Mouse (Mus musculus) ES-Bruce4 (cell line): ENCODE measurements around the gene Id4. TPM values are rescaled to one million over a fixed set of nuclear protein-coding genes. Genes with fewer than 3 reads are reported as not detected.

Experiments used
- H3K27ac ChIP-seq: 2 replicates; pipeline ENCODE4 v1.5.1; 2012; ENCODE audit warnings: low read length, inconsistent platforms; ENCODE audit not compliant: insufficient read depth
- H3K27me3 ChIP-seq: 2 replicates; pipeline ENCODE4 v1.6.1; 2012; ENCODE audit warnings: mild to moderate bottlenecking, low read length, inconsistent platforms; ENCODE audit not compliant: control insufficient read depth, poor library complexity, insufficient read depth, severe bottlenecking
- H3K36me3 ChIP-seq: 2 replicates; pipeline ENCODE4 v1.6.1; 2012; ENCODE audit warnings: inconsistent platforms, mild to moderate bottlenecking, low read length, moderate library complexity; ENCODE audit not compliant: control insufficient read depth, poor library complexity, insufficient read depth, severe bottlenecking
- H3K4me1 ChIP-seq: one replicate; pipeline ENCODE4 v1.8.1; 2011; ENCODE audit warnings: low read length; ENCODE audit not compliant: control insufficient read depth, insufficient read depth
- H3K4me3 ChIP-seq: 2 replicates; pipeline ENCODE4 v1.5.1; 2011; ENCODE audit warnings: low read depth, mild to moderate bottlenecking, low read length
- H3K9ac ChIP-seq: 2 replicates; pipeline ENCODE4 v1.6.1; 2012; ENCODE audit warnings: low read depth, mild to moderate bottlenecking, inconsistent platforms; ENCODE audit not compliant: poor library complexity, severe bottlenecking
- H3K9me3 ChIP-seq: replicated peaks from 2 replicates; pipeline ENCODE4 v1.6.1; 2012; ENCODE audit warnings: mild to moderate bottlenecking, low read length, inconsistent platforms; ENCODE audit not compliant: control insufficient read depth, poor library complexity, insufficient read depth, severe bottlenecking
- CTCF ChIP-seq: IDR thresholded peaks from one replicate; pipeline ENCODE4 v1.8.1; 2011; ENCODE audit warnings: low read depth, low read length
- EP300 ChIP-seq: IDR thresholded peaks from 2 replicates; pipeline ENCODE4 v1.6.1; 2011; ENCODE audit warnings: low read depth, low read length; ENCODE audit not compliant: insufficient read depth
- POLR2A ChIP-seq: IDR thresholded peaks from one replicate; pipeline ENCODE4 v1.8.1; 2011; ENCODE audit warnings: low read length; ENCODE audit not compliant: insufficient read depth
- polyA plus RNA-seq: library from polyadenylated mRNA; stranded (reverse); fragments of >200 nt; gene quantifications from 2 replicates; pipeline ENCODE4 v1.2.4, GENCODE M21; 2011; ENCODE audit warnings: low read depth; ENCODE audit not compliant: missing spikeins, insufficient read depth, insufficient read length

Id4 gene
- polyA plus RNA-seq, 1 experiment: 4.9 TPM

DNA sequence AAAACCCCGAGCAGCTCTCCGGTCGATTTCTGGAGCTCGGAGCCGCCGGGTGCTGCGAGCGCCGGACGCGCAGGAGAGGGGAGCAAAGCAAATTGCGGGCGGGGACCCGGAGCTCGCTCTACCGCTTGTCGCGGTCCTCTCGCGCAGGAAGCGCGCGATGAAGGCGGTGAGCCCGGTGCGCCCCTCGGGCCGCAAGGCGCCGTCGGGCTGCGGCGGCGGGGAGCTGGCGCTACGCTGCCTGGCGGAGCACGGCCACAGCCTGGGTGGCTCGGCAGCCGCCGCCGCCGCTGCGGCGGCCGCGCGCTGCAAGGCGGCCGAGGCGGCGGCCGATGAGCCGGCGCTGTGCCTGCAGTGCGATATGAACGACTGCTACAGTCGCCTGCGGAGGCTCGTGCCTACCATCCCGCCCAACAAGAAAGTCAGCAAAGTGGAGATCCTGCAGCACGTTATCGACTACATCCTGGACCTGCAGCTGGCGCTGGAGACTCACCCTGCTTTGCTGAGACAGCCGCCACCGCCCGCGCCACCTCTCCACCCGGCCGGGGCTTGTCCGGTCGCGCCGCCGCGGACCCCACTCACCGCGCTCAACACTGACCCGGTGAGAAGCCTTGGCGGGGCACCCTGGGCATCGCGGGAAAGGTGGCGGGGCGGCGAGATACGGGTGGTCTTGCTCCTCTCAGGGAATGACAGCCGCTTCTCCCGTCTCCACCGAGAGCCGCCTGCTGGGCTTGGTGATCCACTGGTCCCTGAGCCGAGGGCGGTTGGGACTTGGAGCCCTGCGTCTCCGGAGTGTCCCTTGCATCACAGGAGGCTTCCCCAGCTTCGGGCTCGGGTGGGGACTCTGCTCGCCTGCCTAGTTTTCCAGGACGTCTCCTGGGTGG, 553 bp downstream of the Id4 start:
- peaks cover 2% of the 10 kb centered on the region; the same call in 1 of the 2 replicates for H3K27me3 ChIP-seq
- H3K9ac ChIP-seq: peak overlapping the region; percentile 74

GRCm38 (mm10) chr13:48262451-48262969, 1.5 kb downstream of the Id4 start:
- Histone ChIP-seq H3K9me3 (no peaks in the 10 kb centered on the region), H3K4me3 (peak overlapping the region; percentile 82), H3K36me3 (no peaks in the 10 kb centered on the region), H3K9ac (peak overlapping the region; percentile 74; the same call in 1 of the 2 replicates), H3K4me1 (no peaks in the 10 kb centered on the region), H3K27me3 (peaks cover 2% of the 10 kb centered on the region; the same call in 1 of the 2 replicates), H3K27ac (no peak overlapping the region)
- TF ChIP-seq EP300 (no peak), CTCF (no peak), POLR2A (no peak)

More for the DNA sequence above, 553 bp downstream of the Id4 start:
- no peaks in the 10 kb centered on the region for H3K36me3 ChIP-seq
- TF ChIP-seq CTCF: no peak
- no peak for TF ChIP-seq POLR2A
- no peak for TF ChIP-seq EP300
- H3K9me3 ChIP-seq: no peaks in the 10 kb centered on the region
- no peak overlapping the region for H3K27ac ChIP-seq
- no peaks in the 10 kb centered on the region for H3K4me1 ChIP-seq
- peak overlapping the region; percentile 82 for H3K4me3 ChIP-seq

- H3K27me3 ChIP-seq: peaks cover 2% of the 10 kb centered on the region; the same call in 1 of the 2 replicates
- no peaks in the 10 kb centered on the region for H3K4me1 ChIP-seq
- H3K9me3 ChIP-seq: no peaks in the 10 kb centered on the region
- H3K27ac ChIP-seq: no peak overlapping the region
- no peaks in the 10 kb centered on the region for H3K36me3 ChIP-seq
- no peak for TF ChIP-seq POLR2A
- no peak for TF ChIP-seq CTCF
- no peak for TF ChIP-seq EP300
- H3K9ac ChIP-seq: no peak overlapping the region
- no peak overlapping the region for H3K4me3 ChIP-seq
Observed at GRCm38 (mm10) chr13:48265029-48265428, 4.0 kb downstream of the Id4 start.

- no peaks in the 10 kb centered on the region for H3K27me3 ChIP-seq
- no peaks in the 10 kb centered on the region for H3K9me3 ChIP-seq
- no peaks in the 10 kb centered on the region for H3K4me1 ChIP-seq
- H3K36me3 ChIP-seq: no peaks in the 10 kb centered on the region
- H3K4me3 ChIP-seq: peak overlapping the region; percentile 7; the same call in 1 of the 2 replicates
- no peak for TF ChIP-seq POLR2A
- no peak for TF ChIP-seq EP300
- peak; percentile 61 for TF ChIP-seq CTCF
- no peak overlapping the region for H3K9ac ChIP-seq
- H3K27ac ChIP-seq: no peak overlapping the region
Observed at GRCm38 (mm10) chr13:48273451-48274069, 12.5 kb downstream of the Id4 start.

- no peak overlapping the region for H3K9ac ChIP-seq
- no peaks in the 10 kb centered on the region for H3K27me3 ChIP-seq
- no peaks in the 10 kb centered on the region for H3K36me3 ChIP-seq
- no peak for TF ChIP-seq POLR2A
- TF ChIP-seq EP300: no peak
- no peak for TF ChIP-seq CTCF
- no peaks in the 10 kb centered on the region for H3K9me3 ChIP-seq
- no peak overlapping the region for H3K27ac ChIP-seq
- H3K4me1 ChIP-seq: no peaks in the 10 kb centered on the region
- H3K4me3 ChIP-seq: no peak overlapping the region
Observed at GRCm38 (mm10) chr13:48274107-48274506, 13.1 kb downstream of the Id4 start.

- no peak overlapping the region for H3K27ac ChIP-seq
- H3K4me1 ChIP-seq: no peaks in the 10 kb centered on the region
- H3K9me3 ChIP-seq: no peaks in the 10 kb centered on the region
- no peak overlapping the region for H3K9ac ChIP-seq
- no peaks in the 10 kb centered on the region for H3K36me3 ChIP-seq
- TF ChIP-seq POLR2A: no peak
- TF ChIP-seq EP300: no peak
- TF ChIP-seq CTCF: no peak
- no peaks in the 10 kb centered on the region for H3K27me3 ChIP-seq
- no peak overlapping the region for H3K4me3 ChIP-seq
Observed at GRCm38 (mm10) chr13:48276981-48277380, 16.0 kb downstream of the Id4 start.
